Mouse (Mus musculus) myocyte (in vitro differentiated cells): ENCODE measurements around the gene Frem2. TPM values are rescaled to one million over a fixed set of nuclear protein-coding genes. Genes with fewer than 3 reads are reported as not detected.

Experiments
- H3K27me3 ChIP-seq: one replicate; pipeline ENCODE4 v1.6.1; 2011; ENCODE audit not compliant: control insufficient read depth, insufficient read depth, insufficient read length
- H3K36me3 ChIP-seq: one replicate; pipeline ENCODE4 v1.6.1; 2011; ENCODE audit not compliant: control insufficient read depth, insufficient read depth
- H3K4me2 ChIP-seq: one replicate; pipeline ENCODE4 v1.6.1; 2011; ENCODE audit warnings: low read depth, control low read depth
- H3K4me3 ChIP-seq: one replicate; pipeline ENCODE4 v1.5.1; 2011; ENCODE audit warnings: mild to moderate bottlenecking, control low read depth, moderate library complexity
- H3K79me2 ChIP-seq: one replicate; pipeline ENCODE4 v1.6.1; 2011; ENCODE audit not compliant: control insufficient read depth, insufficient read depth
- H3ac ChIP-seq: one replicate; pipeline ENCODE4 v1.6.1; 2011; ENCODE audit not compliant: control insufficient read depth, insufficient read length
- CEBPB ChIP-seq: IDR thresholded peaks from 2 replicates; pipeline ENCODE4 v1.6.1; 2011; ENCODE audit warnings: mild to moderate bottlenecking, moderate library complexity; ENCODE audit not compliant: poor library complexity, insufficient read depth, severe bottlenecking
- E2F4 ChIP-seq: IDR thresholded peaks from one replicate; pipeline ENCODE4 v1.6.1; 2011; ENCODE audit warnings: mild to moderate bottlenecking, control low read depth, moderate library complexity; ENCODE audit not compliant: insufficient read depth
- MAX ChIP-seq: IDR thresholded peaks from one replicate; pipeline ENCODE4 v1.6.1; 2011; ENCODE audit warnings: low read depth, mild to moderate bottlenecking, control low read depth
- MYOD1 ChIP-seq, 3 experiments: IDR thresholded peaks; one replicate each; pipeline ENCODE4 v1.6.1; 2011; ENCODE audit warnings: control low read depth in 2 of 3, low read depth in 2 of 3, mild to moderate bottlenecking in 2 of 3, moderate library complexity in 1 of 3; ENCODE audit not compliant: insufficient read length in 2 of 3, control insufficient read depth in 1 of 3
- MYOG ChIP-seq, 3 experiments: IDR thresholded peaks; one replicate each; pipeline ENCODE4 v1.6.1; 2011; ENCODE audit warnings: control low read depth in 2 of 3, low read depth in 2 of 3, mild to moderate bottlenecking in 2 of 3; ENCODE audit not compliant: insufficient read length in 2 of 3, control insufficient read depth in 1 of 3, insufficient read depth in 1 of 3
- POLR2A ChIP-seq: IDR thresholded peaks from one replicate; pipeline ENCODE4 v1.6.1; 2011; ENCODE audit warnings: low read depth, mild to moderate bottlenecking, control low read depth, moderate library complexity; ENCODE audit not compliant: insufficient read length
- POLR2AphosphoS2 ChIP-seq: IDR thresholded peaks from one replicate; pipeline ENCODE4 v1.6.1; 2011; ENCODE audit warnings: low read depth, control low read depth; ENCODE audit not compliant: insufficient read length
- REST ChIP-seq: IDR thresholded peaks from one replicate; pipeline ENCODE4 v1.6.1; 2011; ENCODE audit warnings: mild to moderate bottlenecking, control low read depth, moderate library complexity; ENCODE audit not compliant: insufficient read depth, insufficient read length
- SRF ChIP-seq: IDR thresholded peaks from one replicate; pipeline ENCODE4 v1.6.1; 2011; ENCODE audit warnings: low read depth; ENCODE audit not compliant: control insufficient read depth, insufficient read length
- TCF12 ChIP-seq: IDR thresholded peaks from one replicate; pipeline ENCODE4 v1.6.1; 2011; ENCODE audit warnings: mild to moderate bottlenecking, control low read depth; ENCODE audit not compliant: poor library complexity, insufficient read depth, severe bottlenecking
- TCF3 ChIP-seq: IDR thresholded peaks from one replicate; pipeline ENCODE4 v1.6.1; 2011; ENCODE audit warnings: low read depth, control low read depth; ENCODE audit not compliant: insufficient read length
- USF1 ChIP-seq: IDR thresholded peaks from one replicate; pipeline ENCODE4 v1.6.1; 2011; ENCODE audit warnings: low read depth, mild to moderate bottlenecking, control low read depth, moderate library complexity
- polyA plus RNA-seq: library from polyadenylated mRNA; unstranded; fragments of >200 nt; fragmentation: generic; extraction: Trizol; gene quantifications from one replicate; pipeline ENCODE4 v1.2.1, GENCODE M21; 2012; ENCODE audit warnings: missing spikeins

Gene Frem2
- polyA plus RNA-seq, 1 experiment, result 0.36 TPM

GRCm38 (mm10) chr3:53657744-53658534, 784 bp upstream of the Frem2 start:
- H3K4me3 ChIP-seq, result no peak overlapping the region

GRCm38 (mm10) chr3:53656328-53656877, 752 bp downstream of the Frem2 start:
- H3K4me3 ChIP-seq, result no peak overlapping the region
- TF ChIP-seq USF1 (no peak), E2F4 (no peak), TCF3 (no peak), MYOG (IDR thresholded peaks at IDR 0.05; ENCODE audit: control insufficient read depth in 1 of 3, insufficient read depth in 1 of 3, insufficient read length in 2 of 3, low read depth in 2 of 3) (no peak), MAX (no peak), TCF12 (no peak), POLR2AphosphoS2 (no peak), REST (no peak), CEBPB (no peak), SRF (no peak), POLR2A (no peak), MYOD1 (IDR thresholded peaks at IDR 0.05; ENCODE audit: control insufficient read depth in 1 of 3, insufficient read length in 2 of 3, low read depth in 2 of 3) (no peak)
- H3K36me3 ChIP-seq, result no peaks in the 10 kb centered on the region
- H3K79me2 ChIP-seq, result no peaks in the 10 kb centered on the region
- H3K4me2 ChIP-seq, result no peak overlapping the region
- peaks cover 11% of the 10 kb centered on the region for H3K27me3 ChIP-seq
- H3ac ChIP-seq, result no peak overlapping the region

More at GRCm38 (mm10) chr3:53657744-53658534, 784 bp upstream of the Frem2 start:
- Histone ChIP-seq H3K4me2 (no peak overlapping the region), H3K79me2 (no peaks in the 10 kb centered on the region), H3K36me3 (no peaks in the 10 kb centered on the region), H3ac (no peak overlapping the region), H3K27me3 (peaks cover 11% of the 10 kb centered on the region)
- TF ChIP-seq POLR2AphosphoS2, result no peak
- no peak for TF ChIP-seq MYOG (IDR thresholded peaks at IDR 0.05; ENCODE audit: control insufficient read depth in 1 of 3, insufficient read depth in 1 of 3, insufficient read length in 2 of 3, low read depth in 2 of 3)
- TF ChIP-seq SRF, result no peak
- TF ChIP-seq USF1, result no peak
- no peak for TF ChIP-seq REST
- no peak for TF ChIP-seq MYOD1 (IDR thresholded peaks at IDR 0.05; ENCODE audit: control insufficient read depth in 1 of 3, insufficient read length in 2 of 3, low read depth in 2 of 3)
- TF ChIP-seq E2F4, result no peak
- TF ChIP-seq CEBPB, result no peak
- TF ChIP-seq MAX, result no peak
- no peak for TF ChIP-seq POLR2A
- no peak for TF ChIP-seq TCF3
- TF ChIP-seq TCF12, result no peak

DNA sequence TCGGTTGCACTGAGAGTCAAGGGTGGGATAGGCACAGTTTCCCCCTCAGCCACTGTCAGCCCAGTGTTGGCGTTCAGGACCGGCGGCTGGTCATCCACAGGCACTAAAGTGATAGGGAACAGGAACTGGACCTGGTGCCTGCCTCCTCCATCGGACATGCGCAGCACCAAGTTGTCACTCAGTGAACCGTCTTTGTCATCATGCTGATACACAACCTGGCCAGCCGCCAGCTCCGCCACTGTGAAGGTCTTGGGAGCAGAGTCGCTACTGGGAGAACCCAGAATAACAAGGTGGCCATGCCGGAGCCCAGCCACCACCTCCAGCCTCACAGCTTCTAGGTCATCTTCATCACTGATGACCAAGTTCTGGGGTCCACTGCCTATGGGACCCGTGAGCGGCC, 1.8 kb downstream of the Frem2 start:
- no peaks in the 10 kb centered on the region for H3K79me2 ChIP-seq
- TF ChIP-seq E2F4 (no peak), REST (no peak), MYOG (IDR thresholded peaks at IDR 0.05; ENCODE audit: control insufficient read depth in 1 of 3, insufficient read depth in 1 of 3, insufficient read length in 2 of 3, low read depth in 2 of 3) (no peak), TCF12 (no peak), POLR2AphosphoS2 (no peak), CEBPB (no peak), MAX (no peak), POLR2A (no peak), TCF3 (no peak), USF1 (no peak), SRF (no peak), MYOD1 (IDR thresholded peaks at IDR 0.05; ENCODE audit: control insufficient read depth in 1 of 3, insufficient read length in 2 of 3, low read depth in 2 of 3) (no peak)
- H3K36me3 ChIP-seq, result no peaks in the 10 kb centered on the region
- peaks cover 11% of the 10 kb centered on the region for H3K27me3 ChIP-seq
- H3ac ChIP-seq, result no peak overlapping the region
- H3K4me3 ChIP-seq, result no peak overlapping the region
- no peak overlapping the region for H3K4me2 ChIP-seq

GRCm38 (mm10) chr3:53650003-53650748, 7.0 kb downstream of the Frem2 start:
- H3K4me3 ChIP-seq, result no peak overlapping the region
- TF ChIP-seq TCF12 (no peak), POLR2A (no peak)
- H3K27me3 ChIP-seq, result no peaks in the 10 kb centered on the region
- H3ac ChIP-seq, result no peak overlapping the region
- no peak overlapping the region for H3K4me2 ChIP-seq
- H3K79me2 ChIP-seq, result no peaks in the 10 kb centered on the region
- H3K36me3 ChIP-seq, result no peaks in the 10 kb centered on the region
